Mouse (Mus musculus): ENCODE results near the gene Rars.

DNA sequence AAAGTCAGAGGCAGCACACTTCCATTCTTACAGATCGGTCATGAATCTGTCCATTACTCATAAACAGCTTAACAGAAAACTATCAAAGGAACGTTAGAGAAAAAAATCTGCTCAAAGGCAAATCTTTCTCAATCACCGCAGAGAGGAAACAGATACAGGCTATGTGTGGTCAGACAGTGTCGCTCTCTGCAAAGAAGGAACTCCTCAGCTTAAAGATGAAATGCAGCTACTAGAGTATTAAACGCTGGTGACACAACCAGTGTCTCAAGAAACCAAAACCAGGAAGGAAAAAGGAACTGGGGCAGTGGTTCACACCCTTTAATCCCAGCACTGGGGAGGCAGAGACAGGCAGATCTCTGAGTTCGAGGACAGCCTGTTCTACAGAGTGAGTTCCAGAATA lies 6.6 kb downstream of the Rars start:
- TF ChIP-seq CTCF (IDR thresholded peaks at IDR 0.05; ENCODE audit: low read depth), result no peak
- TF ChIP-seq EP300 (IDR thresholded peaks at IDR 0.05; ENCODE audit: low read depth), result no peak
